Mouse (Mus musculus): ENCODE measurements around the gene Tbc1d22a. TPM values are rescaled to one million over a fixed set of nuclear protein-coding genes. Genes with fewer than 3 reads are reported as not detected.

Tbc1d22a gene
- total RNA-seq, 2 experiments from 2014 or later, result 23.2 to 24.5 TPM

GRCm38 (mm10) chr15:86226968-86227367 is 12.7 kb downstream of the Tbc1d22a start:
- intact Hi-C loops (cut with DNase I), result loop anchor here (5.0 kb wide), 2 partner anchors 40 to 60 kb away; partner anchors contain the start of gene Cerk
- DNase-seq (ENCODE audit: low spot score in 2 of 2), result no peak

- intact Hi-C loops (cut with DNase I), result loop anchor here (5.0 kb wide), 2 partner anchors 41 to 61 kb away; partner anchors contain the start of gene Cerk
- DNase-seq (ENCODE audit: low spot score in 2 of 2), result peak in 1 of 2 experiments; percentile 52
These were observed 13.9 kb downstream of the Tbc1d22a start for GRCm38 (mm10) chr15:86228186-86228585.

GRCm38 (mm10) chr15:86229088-86229487 is 14.8 kb downstream of the Tbc1d22a start:
- intact Hi-C loops (cut with DNase I), result loop anchor here (5.0 kb wide), 2 partner anchors 42 to 62 kb away; partner anchors contain the start of gene Cerk
- DNase-seq (ENCODE audit: low spot score in 2 of 2), result no peak

- intact Hi-C loops (cut with DNase I), result loop anchor here (5.0 kb wide), 2 partner anchors 42 to 62 kb away; partner anchors contain the start of gene Cerk
- no peak for DNase-seq (ENCODE audit: low spot score in 2 of 2)
These were observed 15.4 kb downstream of the Tbc1d22a start for GRCm38 (mm10) chr15:86229623-86230022.

GRCm38 (mm10) chr15:86231170-86231569 is 16.9 kb downstream of the Tbc1d22a start:
- intact Hi-C loops (cut with DNase I), result no loop called here
- no peak for DNase-seq (ENCODE audit: low spot score in 2 of 2)

- DNase-seq (ENCODE audit: low spot score in 2 of 2), result no peak
- intact Hi-C loops (cut with DNase I), result no loop called here
These were observed 17.7 kb downstream of the Tbc1d22a start for GRCm38 (mm10) chr15:86231831-86232512.

- DNase-seq (ENCODE audit: low spot score in 2 of 2), result no peak
- intact Hi-C loops (cut with DNase I), result no loop called here
These were observed 19.7 kb downstream of the Tbc1d22a start for GRCm38 (mm10) chr15:86234001-86234400.

- DNase-seq (ENCODE audit: low spot score in 2 of 2), result peak; percentile 43 to 78
- intact Hi-C loops (cut with DNase I), result no loop called here
These were observed 20.5 kb downstream of the Tbc1d22a start for GRCm38 (mm10) chr15:86234517-86235441.

- intact Hi-C loops (cut with DNase I), result no loop called here
These were observed 22.0 kb downstream of the Tbc1d22a start for GRCm38 (mm10) chr15:86236252-86236651.

GRCm38 (mm10) chr15:86238076-86238475 is 23.8 kb downstream of the Tbc1d22a start:
- intact Hi-C loops (cut with DNase I), result no loop called here
- peak in 1 of 2 experiments; percentile 62 for DNase-seq (ENCODE audit: low spot score in 2 of 2)

More at GRCm38 (mm10) chr15:86236252-86236651, 22.0 kb downstream of the Tbc1d22a start:
- peak; percentile 68 to 69 for DNase-seq (ENCODE audit: low spot score in 2 of 2)

GRCm38 (mm10) chr15:86239068-86239467 is 24.8 kb downstream of the Tbc1d22a start:
- intact Hi-C loops (cut with DNase I), result no loop called here
- DNase-seq (ENCODE audit: low spot score in 2 of 2), result no peak

- DNase-seq (ENCODE audit: low spot score in 2 of 2), result peak in 1 of 2 experiments; percentile 62
- intact Hi-C loops (cut with DNase I), result loop anchor here (10.0 kb wide), 2 partner anchors 515 to 1305 kb away; partner anchors contain the start of gene Fam19a5
These were observed 25.5 kb downstream of the Tbc1d22a start for GRCm38 (mm10) chr15:86239801-86240200.

- peak; percentile 87 to 88 for DNase-seq (ENCODE audit: low spot score in 2 of 2)
- intact Hi-C loops (cut with DNase I), result loop anchor here (10.0 kb wide), 2 partner anchors 511 to 1301 kb away; partner anchors contain the start of gene Fam19a5
These were observed 29.4 kb downstream of the Tbc1d22a start for GRCm38 (mm10) chr15:86243708-86244107.

- intact Hi-C loops (cut with DNase I), result loop anchor here (10.0 kb wide), 2 partner anchors 510 to 1300 kb away; partner anchors contain the start of gene Fam19a5
- DNase-seq (ENCODE audit: low spot score in 2 of 2), result no peak
These were observed 30.1 kb downstream of the Tbc1d22a start for GRCm38 (mm10) chr15:86244380-86244779.

GRCm38 (mm10) chr15:86250269-86250668 is 36.0 kb downstream of the Tbc1d22a start:
- intact Hi-C loops (cut with DNase I), result loop anchor here (5.0 kb wide), 1 partner anchor 157 kb away; no protein-coding TSS in a partner anchor
- peak; percentile 68 for DNase-seq (ENCODE audit: low spot score in 2 of 2)

GRCm38 (mm10) chr15:86252130-86252529 is 37.9 kb downstream of the Tbc1d22a start:
- no peak for DNase-seq (ENCODE audit: low spot score in 2 of 2)
- intact Hi-C loops (cut with DNase I), result loop anchor here (5.0 kb wide), 1 partner anchor 155 kb away; no protein-coding TSS in a partner anchor

- intact Hi-C loops (cut with DNase I), result loop anchor here (5.0 kb wide), 1 partner anchor 155 kb away; no protein-coding TSS in a partner anchor
- no peak for DNase-seq (ENCODE audit: low spot score in 2 of 2)
These were observed 38.4 kb downstream of the Tbc1d22a start for GRCm38 (mm10) chr15:86252684-86253083.

- intact Hi-C loops (cut with DNase I), result loop anchor here (5.0 kb wide), 1 partner anchor 154 kb away; no protein-coding TSS in a partner anchor
- DNase-seq (ENCODE audit: low spot score in 2 of 2), result peak; percentile 48 to 65
These were observed 39.2 kb downstream of the Tbc1d22a start for GRCm38 (mm10) chr15:86253411-86253810.

GRCm38 (mm10) chr15:86256201-86256600 is 41.9 kb downstream of the Tbc1d22a start:
- no peak for DNase-seq (ENCODE audit: low spot score in 2 of 2)
- intact Hi-C loops (cut with DNase I), result no loop called here
